Mouse (Mus musculus) skeletal muscle tissue, adult 2 months (tissue): Measurements from ENCODE around the gene Zcchc24.

ENCODE experiments used
- DNase-seq: peaks from one replicate; pipeline ENCODE4 v3.0.0-alpha.2; 2012; ENCODE audit warnings: low read depth, low spot score

The Zcchc24 gene

DNA sequence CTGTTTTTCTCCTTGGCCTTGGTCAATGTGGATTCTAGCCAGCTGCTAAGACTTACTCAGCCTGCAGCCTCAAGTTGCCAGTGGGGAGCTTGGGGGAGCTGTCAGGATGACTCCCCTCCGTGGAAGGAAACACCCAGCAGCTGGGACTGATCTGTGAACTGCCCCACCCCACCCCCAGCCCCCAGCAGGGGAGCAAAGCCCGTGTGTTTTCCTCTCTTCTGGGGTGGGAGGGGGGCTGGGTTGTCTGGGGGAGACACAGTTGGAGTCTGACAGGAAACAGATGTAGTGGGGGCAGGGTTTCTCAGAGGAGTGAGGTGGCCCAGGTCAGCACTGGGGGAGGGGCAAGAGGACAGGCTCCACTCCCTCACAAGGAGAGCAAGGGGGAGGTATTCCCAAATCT, 50.4 kb downstream of the Zcchc24 start:
- DNase-seq = peak; percentile 65

DNA sequence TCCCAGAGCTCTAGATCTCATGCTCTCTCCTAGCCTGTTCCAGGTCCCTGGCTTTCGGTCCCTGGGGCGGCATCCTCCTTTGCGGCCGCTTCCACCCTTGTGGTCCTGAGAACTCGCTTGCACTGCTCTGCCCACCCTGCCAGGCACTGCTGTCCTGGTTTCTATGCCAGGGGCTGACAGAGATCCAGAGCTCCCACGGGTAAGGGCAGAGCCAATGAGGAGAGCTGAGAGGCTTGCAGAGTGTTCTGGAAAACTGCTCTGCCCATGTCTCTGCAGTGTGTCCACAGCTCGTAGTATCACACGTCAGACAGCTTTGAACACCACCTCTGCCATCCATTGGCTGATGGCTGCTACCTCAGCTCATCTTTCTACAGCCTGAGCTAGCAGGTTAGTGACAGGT, 51.1 kb downstream of the Zcchc24 start:
- DNase-seq = no peak

DNA sequence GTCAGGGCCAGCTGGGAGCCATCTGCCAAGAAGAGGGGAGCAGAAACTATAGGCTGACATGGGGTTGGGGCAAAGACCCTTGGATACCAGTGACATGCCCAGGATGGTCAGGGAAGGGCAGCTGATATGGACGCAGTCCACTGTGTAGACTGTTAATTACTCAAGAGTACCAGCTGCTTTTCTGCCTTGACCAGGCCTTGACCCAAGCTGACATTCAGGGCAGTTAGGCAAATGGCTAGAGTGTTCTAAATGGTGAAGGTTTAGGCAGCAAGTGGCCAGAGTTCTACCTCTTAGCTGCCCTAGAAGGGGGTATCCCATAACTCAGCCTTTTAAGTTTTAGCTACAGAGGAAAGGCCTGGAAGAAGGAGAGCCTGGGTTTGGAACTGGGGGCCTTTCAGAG, 52.3 kb downstream of the Zcchc24 start:
- DNase-seq = no peak

DNA sequence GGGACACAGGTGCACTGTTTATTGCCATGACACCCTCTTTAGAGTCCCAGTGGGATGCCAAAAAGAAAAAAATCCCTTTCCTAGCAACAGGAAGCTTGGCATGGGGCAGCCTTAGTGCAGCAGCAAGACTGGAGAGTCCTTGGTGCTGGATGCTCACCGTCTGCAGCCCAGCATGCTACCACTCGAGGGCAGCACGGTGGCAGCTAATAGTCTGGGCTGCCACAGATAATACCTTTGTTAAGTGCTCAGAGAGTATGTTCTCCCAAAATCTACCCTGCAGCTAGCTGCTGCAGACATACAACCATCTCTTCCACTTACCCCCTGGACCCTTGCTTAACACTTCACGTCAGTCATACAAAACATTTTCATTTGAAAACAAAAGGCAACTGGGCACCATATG, 55.4 kb downstream of the Zcchc24 start:
- DNase-seq = no peak

DNA sequence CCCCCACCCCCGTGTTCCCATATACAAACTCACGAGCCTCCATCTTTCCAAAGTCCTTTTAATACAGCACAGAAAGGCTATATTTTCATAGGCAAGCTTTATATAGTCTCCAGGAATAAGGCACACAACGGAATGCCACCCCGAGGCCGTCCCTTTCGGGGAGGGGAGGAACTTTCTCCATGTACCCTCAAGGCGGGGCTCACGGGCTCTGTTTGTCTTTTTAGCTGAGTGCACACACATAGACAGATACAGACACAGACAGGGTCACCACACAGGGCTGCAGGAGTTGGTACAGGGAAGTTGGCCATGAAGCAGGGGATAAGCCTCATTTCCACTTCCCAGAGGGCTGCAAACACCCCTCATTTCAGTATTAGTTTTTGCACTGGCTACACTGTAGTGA, 57.2 kb downstream of the Zcchc24 start:
- DNase-seq = no peak

DNA sequence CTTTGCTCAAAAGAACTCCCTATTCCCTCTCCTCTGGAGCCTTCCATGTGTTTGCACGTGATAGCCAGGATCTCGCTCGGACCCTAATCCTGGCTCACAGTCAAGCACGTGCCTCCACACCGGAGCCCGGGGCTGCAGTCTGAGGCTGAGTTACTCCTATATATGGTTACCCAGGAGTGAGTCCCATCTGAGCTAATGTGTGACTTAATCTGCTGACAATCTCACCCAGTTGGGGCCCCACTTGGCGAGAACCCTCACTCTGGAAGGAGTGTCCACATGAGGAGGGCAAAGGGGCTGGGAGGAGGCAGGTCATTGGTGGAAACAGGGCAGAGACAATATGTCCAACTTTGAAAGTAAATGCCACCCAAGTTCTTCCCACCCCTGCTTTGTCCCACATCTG, 57.7 kb downstream of the Zcchc24 start:
- DNase-seq = no peak

DNA sequence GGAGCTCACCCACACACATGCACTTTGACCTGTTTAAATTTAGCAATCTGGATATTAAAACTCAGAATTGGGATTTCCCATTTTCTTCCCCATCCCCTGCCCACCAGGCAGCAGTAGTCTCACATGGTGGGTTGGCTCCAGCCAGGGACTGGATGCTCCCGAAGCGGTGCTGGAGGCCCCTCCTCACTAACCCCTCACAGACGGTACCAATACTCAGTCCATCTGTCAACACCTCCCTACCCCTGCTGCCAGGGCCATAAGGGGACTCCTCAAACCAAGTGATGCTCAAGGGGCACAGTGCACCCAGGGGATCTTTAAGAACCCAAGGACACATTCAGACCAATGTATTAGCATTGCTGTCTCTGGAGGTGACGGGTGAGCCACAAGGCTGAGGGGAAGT, 58.2 kb downstream of the Zcchc24 start:
- DNase-seq = no peak

DNA sequence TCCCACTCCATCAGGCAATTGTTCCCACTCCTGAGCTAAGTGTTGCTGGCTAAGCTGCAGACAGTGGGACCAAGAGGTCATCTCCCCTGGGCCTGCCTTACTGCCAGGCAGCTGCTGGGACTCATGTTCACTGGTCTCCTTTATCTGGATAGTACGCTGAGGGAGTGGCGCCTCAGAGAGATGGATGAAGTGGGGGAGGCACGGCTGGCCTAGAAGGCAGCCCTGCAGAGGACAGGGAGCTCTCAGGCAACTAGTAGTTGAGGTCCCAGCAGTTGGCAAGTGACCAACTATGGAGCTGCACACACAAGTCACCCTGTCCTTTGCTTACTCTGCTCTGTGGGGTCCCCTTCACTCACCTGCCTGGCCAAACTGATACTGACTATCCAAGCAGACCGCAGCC, 58.8 kb downstream of the Zcchc24 start:
- no peak for DNase-seq

DNA sequence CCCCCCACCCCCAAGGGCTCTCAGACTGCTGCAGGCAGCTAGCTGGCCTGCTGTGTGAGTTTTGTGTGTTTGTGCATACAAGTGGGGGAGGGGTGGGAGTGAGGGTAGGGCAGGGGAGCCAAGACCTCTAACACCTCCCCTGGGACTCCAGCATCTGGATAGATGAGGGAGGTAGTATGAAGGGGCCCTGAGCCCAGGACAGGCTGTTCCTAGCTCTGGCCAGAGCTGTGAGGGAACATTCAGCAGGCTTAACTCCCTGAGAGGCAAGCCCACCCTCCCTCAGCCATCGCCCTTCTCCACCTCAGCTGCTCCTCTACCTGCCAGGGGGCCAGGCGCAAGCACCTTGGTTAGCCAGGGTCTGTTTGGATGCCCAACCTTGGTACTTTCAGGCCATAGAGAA, 59.9 kb downstream of the Zcchc24 start:
- DNase-seq = peak; percentile 86

DNA sequence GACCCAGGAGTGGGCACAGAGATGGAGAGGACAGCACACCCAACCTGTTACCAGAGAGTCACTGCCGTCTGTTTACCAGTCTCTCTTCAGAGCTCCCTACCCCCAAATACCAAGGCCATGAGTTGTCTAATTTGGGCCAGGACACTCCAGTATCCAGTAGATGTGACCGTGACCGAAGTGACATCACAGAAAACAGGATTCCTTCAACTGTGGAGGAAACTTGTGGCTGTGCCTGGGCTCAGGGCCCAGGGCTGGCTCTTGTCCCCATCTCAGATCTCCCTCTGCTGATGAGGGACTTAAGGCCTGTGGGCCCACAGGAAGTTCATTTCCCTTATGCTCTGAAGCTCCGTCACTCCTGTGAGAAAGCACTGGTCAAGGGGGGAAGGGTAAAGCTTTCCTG, 60.4 kb downstream of the Zcchc24 start:
- peak; percentile 90 for DNase-seq

DNA sequence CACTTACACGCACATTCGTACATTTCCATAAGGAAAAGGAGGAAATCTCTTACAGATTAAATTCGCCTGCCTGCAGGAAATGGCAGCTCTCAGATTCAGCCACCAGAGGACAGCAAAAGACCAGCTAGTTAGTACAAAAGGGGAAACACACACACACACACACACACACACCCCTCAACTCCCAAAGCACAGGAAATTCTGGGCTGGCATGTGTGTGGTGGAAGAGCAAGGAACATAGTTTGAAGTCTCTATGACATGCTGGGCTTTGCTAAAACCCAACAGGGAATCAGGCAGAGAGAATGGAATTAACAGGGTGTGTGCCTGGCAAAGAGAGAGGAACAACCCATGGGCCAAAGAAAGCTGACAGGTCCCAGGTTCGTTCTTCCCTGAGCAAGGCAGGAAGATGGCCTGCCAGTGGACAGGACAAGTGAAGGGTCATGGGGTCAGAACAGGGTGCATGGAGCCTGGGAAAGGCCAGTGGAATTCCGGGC, 61.1 kb downstream of the Zcchc24 start:
- DNase-seq = peak; percentile 68

DNA sequence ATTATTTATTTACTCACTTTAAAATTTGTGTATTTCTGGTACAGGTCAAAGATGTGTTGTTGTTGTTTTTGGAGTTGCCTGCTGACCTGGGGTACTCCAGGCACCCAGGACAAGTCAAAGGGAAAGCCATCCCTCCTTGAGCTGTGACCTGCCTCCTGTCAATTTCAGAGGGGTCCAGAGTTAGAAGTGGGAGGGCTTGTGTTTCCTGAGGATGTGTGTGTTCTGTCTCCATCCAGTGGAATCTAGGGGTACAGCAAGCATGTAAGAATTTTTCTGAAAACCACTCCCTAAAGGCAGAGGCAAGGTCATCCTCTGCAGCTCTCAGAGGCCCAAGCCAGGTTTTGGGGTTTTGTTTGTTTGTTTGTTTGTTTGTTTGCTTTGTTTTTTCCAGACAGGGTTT, 66.9 kb downstream of the Zcchc24 start:
- DNase-seq = no peak

DNA sequence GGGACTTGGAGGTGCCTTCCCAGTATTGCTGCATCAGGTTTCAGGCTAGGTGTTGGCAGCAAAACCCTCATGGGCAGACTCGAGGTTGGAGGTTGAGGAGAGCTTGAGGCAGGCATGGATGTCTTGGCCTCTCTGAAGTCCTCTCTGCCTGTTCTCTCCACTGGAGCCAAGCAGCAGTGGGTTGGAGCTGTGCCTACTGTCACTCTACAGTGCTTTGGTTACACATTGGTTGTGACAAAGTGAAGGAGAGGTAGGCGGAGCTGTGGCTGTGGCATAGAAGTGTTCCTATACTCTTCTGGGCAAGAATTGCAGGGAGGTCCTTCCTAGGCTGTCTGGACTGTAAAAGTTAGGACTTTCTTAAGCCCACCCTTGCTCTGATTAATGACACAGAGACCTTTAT, 72.5 kb downstream of the Zcchc24 start:
- DNase-seq = no peak

DNA sequence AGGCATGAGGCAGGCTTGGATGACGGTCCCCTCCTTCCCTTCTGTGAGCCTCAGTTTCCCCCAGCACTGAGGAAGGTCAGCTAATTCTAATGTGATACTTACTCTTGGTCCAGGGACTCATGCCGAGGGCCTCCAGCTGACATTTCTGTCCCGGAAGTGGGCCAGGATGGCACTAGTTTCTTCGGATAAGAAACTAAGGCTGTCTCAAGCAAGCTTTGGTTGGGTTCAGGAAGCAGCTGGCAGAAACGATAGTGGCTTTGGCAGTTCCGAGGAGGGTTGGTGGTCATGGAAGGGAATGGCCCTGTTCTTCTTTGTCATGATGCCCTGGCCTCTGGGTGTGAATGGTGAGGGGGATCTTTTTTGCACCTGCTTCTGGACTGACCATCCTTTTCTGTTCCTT, 73.8 kb downstream of the Zcchc24 start:
- no peak for DNase-seq

DNA sequence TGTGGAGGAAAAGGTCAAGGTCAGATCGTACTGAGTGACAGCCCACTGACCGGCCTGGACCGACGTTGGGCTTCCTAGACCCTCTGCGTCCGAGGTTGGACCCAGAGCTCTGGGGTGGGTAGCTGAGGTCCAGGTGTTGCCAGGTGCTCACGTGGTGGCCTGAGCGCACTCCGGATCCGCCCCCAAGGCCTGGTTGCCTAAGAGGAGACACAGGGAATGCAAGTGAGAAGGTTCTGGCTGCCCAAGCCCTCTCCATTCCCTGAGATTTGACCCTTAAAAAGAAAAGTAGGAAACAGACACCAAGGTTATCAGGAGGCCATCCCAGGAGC, 74.3 kb downstream of the Zcchc24 start:
- DNase-seq = no peak

DNA sequence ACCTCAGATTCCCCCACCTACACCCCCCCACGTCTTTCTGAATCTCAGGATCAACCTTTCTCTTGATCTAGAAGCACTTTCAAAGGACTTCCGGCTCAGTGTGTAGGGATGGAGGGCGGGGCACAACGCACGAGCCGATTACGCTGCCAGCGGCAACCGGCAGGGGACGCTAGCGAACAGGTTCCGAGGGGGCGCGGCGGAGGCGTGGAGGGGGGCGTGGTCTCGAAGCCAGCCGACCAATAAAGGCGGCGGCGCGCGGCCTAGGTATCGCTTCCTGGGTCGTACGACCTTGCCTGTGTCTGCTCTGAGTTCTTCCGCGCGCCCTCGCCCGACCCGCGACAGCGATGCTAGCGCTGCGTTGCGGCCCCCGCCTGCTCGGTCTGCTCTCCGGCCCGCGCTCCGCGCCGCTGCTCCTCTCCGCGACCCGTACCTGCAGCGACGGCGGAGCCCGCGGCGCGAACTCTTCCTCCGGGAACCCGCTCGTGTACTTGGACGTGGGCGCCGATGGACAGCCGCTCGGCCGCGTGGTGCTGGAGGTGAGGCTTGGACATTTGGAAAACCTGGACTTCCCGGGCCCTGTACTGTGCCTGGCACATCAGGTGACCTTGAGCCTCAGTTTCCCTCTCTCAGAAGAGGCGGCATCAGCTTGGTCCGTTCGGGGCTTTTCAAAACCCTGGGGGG, 74.8 kb downstream of the Zcchc24 start, which contains the start of gene Ppif:
Gene Ppif (plus strand): TSS at position 267 of the 681 bp plus-strand sequence.
- peak; percentile 90 for DNase-seq

DNA sequence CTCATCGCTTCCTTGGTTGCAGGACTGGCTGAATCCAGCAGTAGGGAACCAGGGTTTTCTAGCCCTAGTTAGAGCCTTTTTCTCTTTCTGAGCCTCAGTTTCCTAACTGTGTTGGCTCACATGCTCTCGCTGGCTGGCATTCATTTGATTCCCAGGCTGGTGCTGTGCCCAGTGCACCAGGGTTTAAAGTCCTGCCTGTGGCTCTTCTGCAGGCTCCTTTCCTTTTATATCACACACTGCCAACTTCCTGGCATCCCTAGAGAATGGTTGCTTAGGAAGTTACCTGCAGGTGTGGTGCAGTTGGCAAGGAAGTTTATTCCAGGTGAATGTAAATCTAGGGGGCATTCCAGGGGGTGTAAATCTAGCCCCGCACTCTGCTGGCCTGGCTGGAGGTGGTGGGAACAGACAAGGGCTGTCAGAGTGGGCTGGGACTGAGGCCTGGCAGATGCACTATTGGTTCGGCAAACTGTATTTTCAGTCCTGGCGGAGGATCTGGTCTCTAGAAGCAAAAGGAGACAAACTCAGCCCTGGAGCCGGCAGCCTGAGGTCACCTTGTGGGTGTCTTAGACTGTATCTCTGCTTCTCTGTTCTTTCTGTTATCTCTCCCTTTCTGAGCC, 75.5 kb downstream of the Zcchc24 start:
- no peak for DNase-seq

DNA sequence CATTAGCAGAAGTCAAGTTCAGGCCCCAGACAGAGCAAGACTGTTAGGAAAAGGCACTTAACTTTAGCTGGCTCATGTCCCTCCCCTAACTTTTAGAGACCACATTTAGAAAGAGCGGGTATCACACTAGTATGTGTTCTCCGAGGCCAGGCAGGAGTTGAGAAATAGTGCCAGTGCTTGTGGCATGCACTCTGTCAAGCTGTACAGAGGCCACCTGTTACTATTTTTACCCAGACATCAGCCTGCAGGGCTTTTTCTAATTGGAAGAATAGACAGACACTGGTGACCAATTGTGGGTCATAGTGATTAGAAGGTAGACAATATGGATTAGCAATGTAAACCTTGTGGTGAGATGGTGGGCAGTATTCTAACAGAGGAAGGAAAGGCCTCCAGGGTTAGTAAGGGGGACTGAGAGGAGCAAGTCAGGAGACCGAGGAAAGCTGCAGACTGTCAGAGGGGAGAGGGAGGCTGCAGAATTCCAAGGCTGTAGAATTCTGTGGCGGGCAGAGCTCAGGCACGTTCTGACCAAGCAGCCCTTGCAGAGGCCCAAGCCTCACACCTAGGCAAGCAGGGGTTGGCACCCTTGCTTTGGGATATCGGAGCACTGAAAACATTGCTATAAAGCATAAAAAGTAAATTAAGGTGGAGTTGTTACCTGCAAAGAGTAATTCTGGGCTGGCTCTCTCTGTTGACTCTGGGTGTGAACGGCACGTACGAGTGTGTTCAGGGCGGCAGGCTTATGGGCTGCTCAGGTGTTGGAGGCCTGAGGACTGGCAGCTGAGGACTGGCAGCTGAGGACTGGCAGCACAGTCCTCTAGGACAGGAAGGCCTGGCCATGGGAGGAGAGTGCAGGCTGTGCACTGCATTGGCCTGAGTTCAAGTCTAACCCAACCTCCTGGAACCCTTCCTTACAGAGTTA, 81.6 kb downstream of the Zcchc24 start:
- no peak for DNase-seq

DNA sequence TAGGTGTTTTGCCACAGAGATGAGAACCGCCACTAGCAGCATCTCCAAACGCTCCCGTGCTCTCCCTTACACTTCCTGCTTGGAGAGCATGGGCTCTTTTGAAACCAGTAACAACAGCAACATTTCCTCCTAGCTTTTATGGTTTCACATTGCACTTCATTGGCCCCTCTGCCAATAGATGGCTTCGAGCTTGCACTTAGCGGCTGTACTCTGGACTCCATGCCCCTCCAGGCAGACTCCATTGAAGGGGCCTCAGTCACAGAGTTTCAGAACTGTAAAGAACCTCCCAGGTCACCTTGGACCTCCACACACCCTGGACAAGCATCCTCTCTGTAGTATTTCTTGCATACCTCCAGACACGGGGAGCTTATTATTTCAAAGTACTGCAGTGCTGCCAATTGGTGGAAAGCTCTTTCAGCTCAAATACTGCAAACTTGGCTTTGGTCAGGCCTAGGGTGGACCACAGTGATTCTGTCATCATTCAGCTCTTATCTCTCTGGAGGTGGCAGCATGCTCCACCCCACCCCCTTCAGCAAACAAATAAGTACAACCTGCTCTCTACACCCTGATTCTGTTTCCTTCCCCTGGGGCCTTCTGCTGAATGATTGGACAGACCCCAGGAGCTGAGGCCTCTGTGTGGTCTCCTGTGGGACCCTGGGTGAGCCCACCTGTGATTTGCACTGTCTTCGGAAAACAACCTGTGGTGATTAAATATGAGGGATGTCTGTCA, 82.5 kb downstream of the Zcchc24 start:
- DNase-seq = no peak

DNA sequence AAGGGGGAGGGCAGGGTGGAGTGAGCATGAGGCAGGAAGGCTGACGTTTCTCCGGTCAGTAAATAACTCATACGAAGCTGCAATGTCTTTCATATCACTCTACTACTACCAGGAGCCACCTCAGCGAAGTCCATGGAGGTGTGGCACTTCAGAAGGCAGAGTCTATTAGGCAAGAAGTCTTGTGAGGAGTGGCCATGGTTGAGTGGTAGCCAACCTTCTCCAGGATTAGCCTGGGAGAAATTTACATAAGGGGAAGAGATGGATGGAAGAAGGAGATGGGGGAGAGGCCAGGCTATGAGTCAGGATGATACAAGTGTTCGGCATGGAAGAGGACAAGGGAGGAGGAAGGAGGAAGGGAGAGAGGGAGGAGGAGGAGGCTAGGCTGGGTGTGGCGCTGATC, 86.8 kb downstream of the Zcchc24 start:
- no peak for DNase-seq

DNA sequence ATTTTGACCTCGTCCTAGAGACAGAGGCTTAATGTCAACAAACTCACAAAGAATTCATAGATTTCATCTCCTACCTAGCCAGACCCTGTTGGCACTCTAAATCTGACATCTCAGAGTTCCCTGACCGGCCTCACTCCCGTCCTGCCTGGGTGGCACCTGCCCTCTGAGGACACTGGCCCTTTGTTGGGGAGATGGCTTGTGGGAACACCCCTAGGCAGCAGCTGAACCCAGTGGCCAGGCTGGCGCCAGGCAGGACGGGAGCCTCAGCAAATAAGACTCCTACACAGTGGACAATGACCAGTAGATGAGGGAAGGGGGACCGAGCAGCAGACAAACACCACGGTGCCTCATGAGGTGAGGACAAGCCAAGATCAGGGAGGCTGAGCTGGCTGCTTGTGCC, 89.2 kb downstream of the Zcchc24 start:
- DNase-seq = no peak

DNA sequence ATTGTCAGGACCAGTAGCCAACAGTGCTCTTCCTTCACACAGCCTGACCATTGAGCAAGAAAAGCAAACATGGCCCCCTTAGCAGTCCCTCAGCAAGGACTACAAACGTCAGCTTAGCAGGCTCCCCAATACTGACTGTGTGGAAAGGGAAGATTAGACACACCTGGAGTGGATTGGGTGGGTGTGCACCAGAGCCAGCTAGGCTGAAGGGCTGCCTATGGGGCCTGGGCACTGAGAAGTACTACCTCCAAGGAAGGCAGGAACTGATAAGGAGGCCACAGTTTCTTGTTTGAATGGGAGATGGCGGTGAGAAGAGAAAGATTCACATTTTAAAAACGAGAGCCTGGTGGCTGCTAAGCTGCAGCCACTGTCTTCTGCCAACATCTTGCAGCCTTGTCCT, 101.3 kb downstream of the Zcchc24 start:
- no peak for DNase-seq
